Mouse (Mus musculus) embryonic stem cell, embryonic (primary cell): Measurements from ENCODE around the gene Glt8d2.

Experiments
- CTCF ChIA-PET, 4 experiments: fragments of 300-600 bp in 2 of 4; fragments of 350-600 bp in 2 of 4; sonication (Branson Sonifier 250); formaldehyde crosslinking; loops; one replicate each; lab custom pipeline; 2022; ENCODE audit warnings: inconsistent platforms in 2 of 4; lab: Charles Lee
- POLR2A ChIA-PET, 4 experiments: fragments of 300-600 bp in 2 of 4; fragments of 350-600 bp in 2 of 4; sonication (Branson Sonifier 250); formaldehyde crosslinking; loops; one replicate each; lab custom pipeline; 2022; ENCODE audit warnings: antibody characterized with exemption in 4 of 4, inconsistent platforms in 1 of 4; lab: Charles Lee

Glt8d2 gene

GRCm38 (mm10) chr10:82690494-82690893, at the start of gene Glt8d2:
TSS of gene Glt8d2 (minus strand) at chr10:82690650.
- ChIA-PET CTCF (interaction anchor here in 1 of 4 experiments (1.2 kb wide), 1 partner anchor 23 kb away, joined by 3 read pairs; no protein-coding TSS in a partner anchor), POLR2A (interaction anchor here in 3 of 4 experiments (0.7 to 1.5 kb wide), 7 partner anchors 9 to 168 kb away, joined by 3 to 7 read pairs (median 3); partner anchors contain the start of genes Nfyb (in 2 of the 3) and 1190007I07Rik (in 1 of the 3))

- ChIA-PET POLR2A (interaction anchor here (0.6 to 2.1 kb wide), 19 partner anchors 9 to 1218 kb away, joined by 3 to 9 read pairs (median 4); partner anchors contain the start of genes 1190007I07Rik (in 2 of the 4), Glt8d2 (in 2 of the 4) and Nfyb (in 1 of the 4)), CTCF (interaction anchor here (0.6 to 1.6 kb wide), 4 partner anchors 32 to 866 kb away, joined by 3 to 4 read pairs (median 3); no protein-coding TSS in a partner anchor)
Measured at GRCm38 (mm10) chr10:82699296-82699941, 9.0 kb upstream of the Glt8d2 start.

- ChIA-PET POLR2A (interaction anchor here (0.6 to 2.1 kb wide), 20 partner anchors 8 to 173 kb away, joined by 3 to 9 read pairs (median 4); partner anchors contain the start of genes 1190007I07Rik (in 2 of the 4), Glt8d2 (in 2 of the 4) and Nfyb (in 1 of the 4)), CTCF (interaction anchor here (0.6 to 1.6 kb wide), 5 partner anchors 22 to 866 kb away, joined by 3 to 4 read pairs (median 3); no protein-coding TSS in a partner anchor)
Measured at GRCm38 (mm10) chr10:82698712-82699261, 8.3 kb upstream of the Glt8d2 start.

GRCm38 (mm10) chr10:82697305-82697898, 7.0 kb upstream of the Glt8d2 start:
- ChIA-PET POLR2A (interaction anchor here in 2 of 4 experiments (0.6 to 1.5 kb wide), 6 partner anchors 66 to 201 kb away, joined by 3 to 4 read pairs (median 3); partner anchors contain the start of gene Nfyb (in 1 of the 2)), CTCF (interaction anchor here in 2 of 4 experiments (0.6 to 0.9 kb wide), 2 partner anchors 130 to 204 kb away, joined by 3 read pairs; no protein-coding TSS in a partner anchor)

- POLR2A ChIA-PET = interaction anchor here in 3 of 4 experiments (0.6 to 1.5 kb wide), 7 partner anchors 11 to 202 kb away, joined by 3 to 4 read pairs (median 3); partner anchors contain the start of gene Nfyb (in 2 of the 3)
- CTCF ChIA-PET = interaction anchor here in 2 of 4 experiments (0.6 to 0.9 kb wide), 3 partner anchors 131 to 205 kb away, joined by 3 read pairs; no protein-coding TSS in a partner anchor
Measured at GRCm38 (mm10) chr10:82696453-82697079, 6.1 kb upstream of the Glt8d2 start.

- ChIA-PET CTCF (interaction anchor here in 1 of 4 experiments (0.6 kb wide), 1 partner anchor 180 kb away, joined by 3 read pairs; no protein-coding TSS in a partner anchor), POLR2A (interaction anchor here in 2 of 4 experiments (1.0 to 1.5 kb wide), 5 partner anchors 9 to 203 kb away, joined by 3 to 4 read pairs (median 3); partner anchors contain the start of gene Nfyb (in 1 of the 2))
Measured at GRCm38 (mm10) chr10:82695956-82696355, 5.5 kb upstream of the Glt8d2 start, which contains the start of gene Hcfc2. TSS of gene Hcfc2 (plus strand) at chr10:82696160.

- CTCF ChIA-PET = interaction anchor here in 1 of 4 experiments (1.2 kb wide), 1 partner anchor 23 kb away, joined by 3 read pairs; no protein-coding TSS in a partner anchor
- POLR2A ChIA-PET = interaction anchor here in 3 of 4 experiments (0.6 to 1.5 kb wide), 7 partner anchors 9 to 171 kb away, joined by 3 to 7 read pairs (median 3); partner anchors contain the start of genes 1190007I07Rik (in 1 of the 3) and Nfyb (in 1 of the 3)
Measured at GRCm38 (mm10) chr10:82689681-82690211, 704 bp downstream of the Glt8d2 start.

GRCm38 (mm10) chr10:82685440-82685839, 5.0 kb downstream of the Glt8d2 start:
- CTCF ChIA-PET = interaction anchor here in 1 of 4 experiments (0.6 kb wide), 1 partner anchor 126 kb away, joined by 3 read pairs; no protein-coding TSS in a partner anchor
- POLR2A ChIA-PET = no interaction called here

- ChIA-PET CTCF (no interaction called here), POLR2A (interaction anchor here in 1 of 4 experiments (0.6 kb wide), 1 partner anchor 1901 kb away, joined by 3 read pairs; no protein-coding TSS in a partner anchor)
Measured at GRCm38 (mm10) chr10:82681639-82682038, 8.8 kb downstream of the Glt8d2 start.

- POLR2A ChIA-PET = no interaction called here
- CTCF ChIA-PET = no interaction called here
Measured at GRCm38 (mm10) chr10:82680769-82681168, 9.7 kb downstream of the Glt8d2 start.

- POLR2A ChIA-PET = interaction anchor here in 1 of 4 experiments (1.0 to 2.6 kb wide), 2 partner anchors 10 to 87 kb away, joined by 3 to 8 read pairs; partner anchors contain the start of gene Nfyb
- CTCF ChIA-PET = interaction anchor here in 1 of 4 experiments (1.8 kb wide), 1 partner anchor 10 kb away, joined by 5 read pairs; no protein-coding TSS in a partner anchor
Measured at GRCm38 (mm10) chr10:82676949-82677348, 13.5 kb downstream of the Glt8d2 start.

GRCm38 (mm10) chr10:82670205-82670604, 20.2 kb downstream of the Glt8d2 start:
- POLR2A ChIA-PET = no interaction called here

GRCm38 (mm10) chr10:82666436-82667234, 23.8 kb downstream of the Glt8d2 start:
- ChIA-PET POLR2A (interaction anchor here in 3 of 4 experiments (0.6 to 1.5 kb wide), 20 partner anchors 8 to 313 kb away, joined by 3 to 10 read pairs (median 4); partner anchors contain the start of genes Nfyb (in 2 of the 3), 1190007I07Rik (in 1 of the 3), Gm4924 (in 1 of the 3) and Tdg (in 1 of the 3)), CTCF (interaction anchor here in 3 of 4 experiments (0.6 to 2.0 kb wide), 25 partner anchors 9 to 679 kb away, joined by 3 to 10 read pairs (median 3); partner anchors contain the start of genes 1190007I07Rik (in 1 of the 3) and Glt8d2 (in 1 of the 3))

More at GRCm38 (mm10) chr10:82670205-82670604, 20.2 kb downstream of the Glt8d2 start:
- CTCF ChIA-PET = no interaction called here

- CTCF ChIA-PET = interaction anchor here in 3 of 4 experiments (0.6 to 2.0 kb wide), 11 partner anchors 12 to 679 kb away, joined by 3 to 8 read pairs (median 3); no protein-coding TSS in a partner anchor
- POLR2A ChIA-PET = interaction anchor here in 2 of 4 experiments (0.9 to 1.3 kb wide), 4 partner anchors 22 to 193 kb away, joined by 3 to 6 read pairs (median 4); partner anchors contain the start of genes Nfyb (in 1 of the 2) and Tdg (in 1 of the 2)
Measured at GRCm38 (mm10) chr10:82665951-82666350, 24.5 kb downstream of the Glt8d2 start.

- POLR2A ChIA-PET = interaction anchor here in 1 of 4 experiments (0.7 to 1.6 kb wide), 4 partner anchors 11 to 40 kb away, joined by 3 to 7 read pairs (median 5); partner anchors contain the start of gene 1190007I07Rik
- CTCF ChIA-PET = interaction anchor here in 2 of 4 experiments (0.7 to 1.2 kb wide), 2 partner anchors 9 to 1093 kb away, joined by 3 to 4 read pairs; no protein-coding TSS in a partner anchor
Measured at GRCm38 (mm10) chr10:82663289-82663688, 27.2 kb downstream of the Glt8d2 start.
